Mouse (Mus musculus) liver, postnatal 0 days (tissue): Measurements from ENCODE around the gene Scn1b. TPM values are rescaled to one million over a fixed set of nuclear protein-coding genes. Genes with fewer than 3 reads are reported as not detected.
A peak's percentile ranks its signal among the peaks of the same experiment; 100 is the strongest.

ENCODE experiments used
- ATAC-seq: fragments of 200-750 bp; cut with Nextera tagmentation; 2 replicates; pipeline ENCODE4 v1.8.0; 2017; ENCODE audit warnings: mild to moderate bottlenecking, moderate library complexity
- DNase-seq: peaks from one replicate; pipeline ENCODE4 v3.0.0-alpha.2; 2016
- H3K27ac ChIP-seq: fragments of 300-500 bp; sonication (generic); 2 replicates; pipeline ENCODE4 v1.5.1; 2014; ENCODE audit warnings: antibody characterized with exemption, moderate library complexity, mild to moderate bottlenecking, low read depth
- H3K27me3 ChIP-seq: fragments of 300-500 bp; sonication (generic); 2 replicates; pipeline ENCODE4 v1.6.1; 2014; ENCODE audit warnings: low read length, control low read depth, mixed read lengths; ENCODE audit not compliant: insufficient read depth
- H3K36me3 ChIP-seq: fragments of 300-500 bp; sonication (generic); replicated peaks from 2 replicates; pipeline ENCODE4 v1.6.1; 2014; ENCODE audit warnings: mild to moderate bottlenecking, control low read depth, low read length, moderate library complexity, mixed read lengths; ENCODE audit not compliant: insufficient read depth
- H3K4me1 ChIP-seq: fragments of 300-500 bp; sonication (generic); 2 replicates; pipeline ENCODE4 v1.6.1; 2014; ENCODE audit warnings: antibody characterized with exemption, mild to moderate bottlenecking, control low read depth; ENCODE audit not compliant: insufficient read depth
- H3K4me2 ChIP-seq: fragments of 300-500 bp; sonication (generic); 2 replicates; pipeline ENCODE4 v1.6.1; 2014; ENCODE audit warnings: low read depth, mild to moderate bottlenecking, low read length, moderate library complexity, mixed read lengths
- H3K4me3 ChIP-seq: fragments of 300-500 bp; sonication (generic); 2 replicates; pipeline ENCODE4 v1.5.1; 2014; ENCODE audit warnings: low read depth, low read length
- H3K9ac ChIP-seq: fragments of 300-500 bp; sonication (generic); replicated peaks from 2 replicates; pipeline ENCODE4 v1.6.1; 2014; ENCODE audit warnings: mild to moderate bottlenecking, moderate library complexity
- H3K9me3 ChIP-seq: fragments of 300-500 bp; sonication (generic); 2 replicates; pipeline ENCODE4 v1.6.1; 2016; ENCODE audit warnings: mild to moderate bottlenecking, control low read depth, low read length, mixed read lengths
- CTCF ChIP-seq: sonication (generic); IDR thresholded peaks from 2 replicates; pipeline ENCODE4 v1.5.1; 2016; ENCODE audit warnings: antibody characterized with exemption, low read depth
- EP300 ChIP-seq: IDR thresholded peaks from 2 replicates; pipeline ENCODE4 v1.6.1; 2016; ENCODE audit warnings: antibody characterized with exemption, low read depth, mild to moderate bottlenecking
- WGBS: fragments of 180-500 bp; shearing (Covaris S2); extraction: QIAGEN DNeasy Blood & Tissue Kit; methylation state at CpG from one replicate; pipeline ENCODE4 v1.1.7; 2014; ENCODE audit not compliant: insufficient replicate concordance; 5-methylcytosine and 5-hydroxymethylcytosine counted together
- polyA plus RNA-seq: library from polyadenylated mRNA; unstranded; fragments of >200 nt; fragmentation: Nextera tagmentation; extraction: Ambion mirVana; gene quantifications from 2 replicates; pipeline ENCODE4 v1.2.1, GENCODE M21; 2015

Scn1b gene
- polyA plus RNA-seq, 1 experiment from 2014 or later: 2.8 TPM

DNA sequence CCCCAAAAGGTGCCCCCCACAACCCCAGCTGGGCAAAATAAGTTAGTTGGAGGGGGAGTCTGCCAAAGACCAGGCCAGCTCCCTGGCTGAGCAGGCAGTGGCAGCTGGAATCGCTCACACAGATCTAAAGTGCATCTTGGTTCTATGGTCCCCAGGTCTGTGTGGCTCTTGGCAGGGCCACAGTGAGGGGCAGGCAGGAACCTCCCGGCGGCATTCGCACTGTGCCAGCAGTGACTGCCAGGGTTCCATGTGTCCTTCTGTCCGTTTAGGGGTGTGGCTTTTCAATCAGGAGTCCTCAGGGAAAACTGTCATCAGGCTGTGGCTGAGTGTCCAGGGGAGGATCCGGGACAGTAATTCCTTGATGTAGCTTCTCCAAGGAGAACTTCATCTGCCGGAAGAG, 3.4 kb upstream of the Scn1b start:
- Histone ChIP-seq H3K27ac (no peak overlapping the region), H3K4me2 (no peak overlapping the region), H3K4me3 (no peak overlapping the region), H3K27me3 (peaks cover 25% of the 10 kb centered on the region), H3K4me1 (peaks cover 11% of the 10 kb centered on the region; the same call in 1 of the 2 replicates), H3K9ac (no peak overlapping the region), H3K36me3 (peaks cover 56% of the 10 kb centered on the region), H3K9me3 (no peaks in the 10 kb centered on the region)
- ATAC-seq (no peak), DNase-seq (no peak)
- 91% methylated on average over 7 of the region's 7 CpGs for WGBS
- no peak for TF ChIP-seq CTCF
- TF ChIP-seq EP300: no peak

GRCm38 (mm10) chr7:31128157-31128705, 1.4 kb upstream of the Scn1b start:
- peaks cover 11% of the 10 kb centered on the region; the same call in 1 of the 2 replicates for H3K4me1 ChIP-seq
- no peak overlapping the region for H3K4me3 ChIP-seq
- ATAC-seq (no peak), DNase-seq (no peak)
- no peak for TF ChIP-seq EP300
- no peak for TF ChIP-seq CTCF
- WGBS: 72% methylated on average over 9 of the region's 9 CpGs
- H3K27ac ChIP-seq: no peak overlapping the region
- H3K9ac ChIP-seq: no peak overlapping the region
- no peak overlapping the region for H3K4me2 ChIP-seq
- peaks cover 37% of the 10 kb centered on the region for H3K36me3 ChIP-seq
- H3K9me3 ChIP-seq: no peaks in the 10 kb centered on the region
- H3K27me3 ChIP-seq: peaks cover 30% of the 10 kb centered on the region

DNA sequence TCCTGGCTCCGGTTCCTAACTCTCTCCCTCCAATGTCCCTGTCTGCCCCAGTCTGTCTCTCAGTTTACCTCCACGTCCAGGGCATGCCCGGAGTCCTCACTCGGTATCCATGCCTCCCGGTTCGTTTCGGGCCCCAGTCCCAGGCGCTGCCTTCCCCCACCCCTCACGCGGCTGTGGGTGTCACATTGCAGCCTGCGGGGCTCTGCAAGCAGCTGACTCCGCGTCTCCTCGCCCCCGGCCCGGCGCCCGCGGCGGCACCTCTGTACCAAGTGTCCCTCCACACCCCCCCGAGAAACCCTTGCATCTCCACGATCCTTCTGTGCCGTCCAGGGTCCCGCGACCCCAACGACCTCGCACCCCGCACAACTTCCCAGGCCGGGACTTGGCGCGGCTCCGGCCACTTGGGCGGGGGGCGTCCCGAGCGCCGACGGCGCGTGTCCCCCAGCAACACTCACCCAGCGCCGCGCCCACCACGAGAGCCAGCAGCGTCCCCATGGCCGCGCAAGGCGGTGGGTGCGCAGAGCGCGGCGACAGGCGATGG, 522 bp downstream of the Scn1b start:
- DNase-seq: no peak
- WGBS: 3% methylated on average over 43 of the region's 53 CpGs
- Histone ChIP-seq H3K9ac (peak overlapping the region; percentile 51), H3K9me3 (no peaks in the 10 kb centered on the region), H3K4me1 (peaks cover 11% of the 10 kb centered on the region; the same call in 1 of the 2 replicates), H3K4me2 (peak overlapping the region; percentile 78), H3K27ac (no peak overlapping the region), H3K36me3 (peaks cover 18% of the 10 kb centered on the region), H3K27me3 (peaks cover 30% of the 10 kb centered on the region), H3K4me3 (peak overlapping the region; percentile 47)
- TF ChIP-seq CTCF: no peak
- TF ChIP-seq EP300: no peak
- 0 out of 2 replicates have a peak, but pooled peaks have one; percentile 10 for ATAC-seq

GRCm38 (mm10) chr7:31125116-31125515, 1.7 kb downstream of the Scn1b start:
- Histone ChIP-seq H3K4me1 (peaks cover 11% of the 10 kb centered on the region; the same call in 1 of the 2 replicates), H3K27ac (no peak overlapping the region), H3K4me3 (no peak overlapping the region), H3K9ac (no peak overlapping the region), H3K4me2 (no peak overlapping the region), H3K9me3 (no peaks in the 10 kb centered on the region), H3K27me3 (peaks cover 30% of the 10 kb centered on the region), H3K36me3 (peaks cover 9% of the 10 kb centered on the region)
- no peak for DNase-seq
- no peak for ATAC-seq
- 46% methylated on average over 13 of the region's 13 CpGs for WGBS
- no peak for TF ChIP-seq EP300
- no peak for TF ChIP-seq CTCF

- Histone ChIP-seq H3K4me1 (peaks cover 11% of the 10 kb centered on the region; the same call in 1 of the 2 replicates), H3K9ac (no peak overlapping the region), H3K27ac (no peak overlapping the region), H3K4me2 (no peak overlapping the region), H3K27me3 (peaks cover 30% of the 10 kb centered on the region), H3K4me3 (no peak overlapping the region), H3K36me3 (peaks cover 2% of the 10 kb centered on the region), H3K9me3 (no peaks in the 10 kb centered on the region)
- WGBS: 73% methylated on average over 5 of the region's 5 CpGs
- no peak for ATAC-seq
- TF ChIP-seq EP300: no peak
- no peak for TF ChIP-seq CTCF
- no peak for DNase-seq
Observed at GRCm38 (mm10) chr7:31124381-31124780, 2.4 kb downstream of the Scn1b start.

- Histone ChIP-seq H3K4me1 (peaks cover 11% of the 10 kb centered on the region; the same call in 1 of the 2 replicates), H3K9me3 (no peaks in the 10 kb centered on the region), H3K27me3 (peaks cover 30% of the 10 kb centered on the region), H3K9ac (no peak overlapping the region), H3K4me3 (no peak overlapping the region), H3K27ac (no peak overlapping the region), H3K4me2 (no peak overlapping the region), H3K36me3 (no peaks in the 10 kb centered on the region)
- 74% methylated on average over 3 of the region's 3 CpGs for WGBS
- TF ChIP-seq CTCF (no peak), EP300 (no peak)
- ATAC-seq (no peak), DNase-seq (no peak)
Observed at GRCm38 (mm10) chr7:31123697-31124096, 3.1 kb downstream of the Scn1b start.
